Mouse (Mus musculus) spleen, adult 2 months (tissue): ENCODE measurements around the gene Ndc1. TPM values are rescaled to one million over a fixed set of nuclear protein-coding genes. Genes with fewer than 3 reads are reported as not detected.

Source experiments
- DNase-seq, 2 experiments: peaks; one replicate each; pipeline versions ENCODE4 v3.0.0 to v3.0.0-alpha.2; 2012 to 2021; ENCODE audit warnings: low spot score in 2 of 2, low read depth in 1 of 2
- H3K27ac ChIP-seq: fragments of 200-500 bp; 2 replicates; pipeline ENCODE4 v1.5.1; 2012; ENCODE audit warnings: low read length, inconsistent platforms; ENCODE audit not compliant: insufficient read depth
- H3K27me3 ChIP-seq: fragments of 200-500 bp; 2 replicates; pipeline ENCODE4 v1.6.1; 2012; ENCODE audit warnings: mild to moderate bottlenecking, moderate library complexity, low read length, inconsistent platforms; ENCODE audit not compliant: control insufficient read depth, insufficient read depth
- H3K36me3 ChIP-seq: fragments of 200-500 bp; 2 replicates; pipeline ENCODE4 v1.6.1; 2012; ENCODE audit warnings: mild to moderate bottlenecking, low read length, inconsistent platforms; ENCODE audit not compliant: control insufficient read depth, insufficient read depth
- H3K4me1 ChIP-seq: fragments of 200-500 bp; 2 replicates; pipeline ENCODE4 v1.6.1; 2011; ENCODE audit warnings: inconsistent platforms; ENCODE audit not compliant: control insufficient read depth, insufficient read depth, insufficient read length
- H3K4me3 ChIP-seq: fragments of 200-500 bp; 2 replicates; pipeline ENCODE4 v1.5.1; 2011; ENCODE audit warnings: mild to moderate bottlenecking, inconsistent platforms; ENCODE audit not compliant: insufficient read depth, insufficient read length; ENCODE audit errors: extremely low read depth
- CTCF ChIP-seq: fragments of 200-500 bp; IDR thresholded peaks from 2 replicates; pipeline ENCODE4 v1.5.1; 2011; ENCODE audit warnings: mild to moderate bottlenecking, inconsistent platforms; ENCODE audit not compliant: insufficient read depth, insufficient read length, insufficient replicate concordance; ENCODE audit errors: extremely low read depth
- POLR2A ChIP-seq: fragments of 200-500 bp; IDR thresholded peaks from 2 replicates; pipeline ENCODE4 v1.6.1; 2011; ENCODE audit warnings: low read depth, low read length, inconsistent platforms
- WGBS: fragments of 180-500 bp; shearing (Covaris S2); methylation state at CpG from one replicate; pipeline ENCODE4 v1.1.7; 2018; 5-methylcytosine and 5-hydroxymethylcytosine counted together
- polyA plus RNA-seq: library from polyadenylated mRNA; depleted of rRNA; stranded (reverse); fragments of >200 nt; gene quantifications from 2 replicates; pipeline ENCODE4 v1.2.3, GENCODE M21; 2012

The Ndc1 gene
- polyA plus RNA-seq, 1 experiment = 10.6 TPM

DNA sequence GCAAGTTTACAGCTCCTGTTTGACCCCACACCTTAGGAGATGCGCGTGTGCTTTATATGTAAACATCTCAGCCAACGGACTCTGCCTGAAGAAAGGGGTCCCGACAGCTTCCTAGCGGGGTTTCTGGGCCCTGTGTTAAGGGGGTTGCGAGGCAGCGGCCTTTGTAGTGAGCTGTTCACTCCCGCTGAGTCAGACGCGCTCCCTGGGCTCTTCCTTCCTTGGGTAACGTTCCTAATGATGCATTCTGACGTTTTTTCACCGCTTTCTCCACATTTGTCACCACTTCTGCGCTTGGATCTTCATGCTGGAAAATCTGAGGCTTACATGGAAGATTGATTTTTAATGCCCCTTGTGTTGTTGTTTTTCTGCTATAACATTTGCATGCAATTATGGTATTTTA is 54.1 kb downstream of the Ndc1 start:
- H3K27me3 ChIP-seq = no peaks in the 10 kb centered on the region
- H3K4me3 ChIP-seq = no peak overlapping the region
- H3K36me3 ChIP-seq = no peaks in the 10 kb centered on the region; the same call in 1 of the 2 replicates
- DNase-seq = no peak
- 12% methylated on average over 14 of the region's 14 CpGs for WGBS
- no peak for TF ChIP-seq CTCF
- no peak for TF ChIP-seq POLR2A
- no peak overlapping the region for H3K27ac ChIP-seq
- H3K4me1 ChIP-seq = no peaks in the 10 kb centered on the region

DNA sequence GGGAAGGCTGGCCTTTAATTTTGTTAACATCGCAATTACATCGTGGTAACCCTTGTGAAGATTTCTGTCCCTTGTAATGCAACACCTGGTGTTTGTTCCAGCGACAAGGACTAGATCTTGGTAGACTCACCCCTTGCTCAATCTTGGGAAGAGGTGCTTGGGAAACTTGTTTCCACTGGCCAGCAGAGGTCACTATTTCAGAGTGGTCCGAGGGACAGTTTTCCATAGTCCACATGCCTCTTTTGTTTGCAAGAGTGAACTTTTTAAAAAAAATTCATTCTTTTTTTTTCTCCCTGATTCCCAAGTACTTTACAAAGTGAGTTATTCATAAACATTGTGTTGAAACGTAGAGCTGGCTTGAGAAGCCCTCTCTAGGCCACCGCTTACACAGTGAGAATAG is 54.6 kb downstream of the Ndc1 start:
- TF ChIP-seq CTCF (no peak), POLR2A (no peak)
- Histone ChIP-seq H3K27me3 (no peaks in the 10 kb centered on the region), H3K4me3 (no peak overlapping the region), H3K4me1 (no peaks in the 10 kb centered on the region), H3K36me3 (no peaks in the 10 kb centered on the region; the same call in 1 of the 2 replicates), H3K27ac (no peak overlapping the region)
- DNase-seq = no peak
- WGBS = 30% methylated on average over 6 of the region's 6 CpGs

DNA sequence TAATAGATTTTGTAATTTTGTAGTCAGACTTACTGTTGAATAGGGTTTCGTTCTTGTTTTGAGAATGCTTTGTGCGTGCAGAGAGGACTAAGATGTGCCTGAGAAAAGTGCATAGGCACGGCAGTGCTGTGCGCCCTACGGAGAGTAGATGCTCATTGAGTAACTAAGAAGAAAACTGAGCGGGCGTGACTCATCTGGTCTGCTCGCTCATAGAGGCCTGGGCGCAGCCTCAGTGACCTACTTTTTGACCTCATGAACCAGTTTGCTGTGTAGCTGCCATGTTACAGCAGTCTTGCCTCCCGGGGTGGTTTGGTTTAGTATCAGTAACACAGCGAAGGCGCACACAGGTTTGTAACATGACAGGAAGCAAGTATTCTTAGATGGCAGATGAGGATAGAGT is 58.0 kb downstream of the Ndc1 start:
- 93% methylated on average over 12 of the region's 12 CpGs for WGBS
- Histone ChIP-seq H3K27me3 (no peaks in the 10 kb centered on the region), H3K4me1 (no peaks in the 10 kb centered on the region), H3K27ac (no peak overlapping the region), H3K4me3 (no peak overlapping the region), H3K36me3 (no peaks in the 10 kb centered on the region)
- TF ChIP-seq POLR2A (no peak), CTCF (no peak)
- DNase-seq = no peak

DNA sequence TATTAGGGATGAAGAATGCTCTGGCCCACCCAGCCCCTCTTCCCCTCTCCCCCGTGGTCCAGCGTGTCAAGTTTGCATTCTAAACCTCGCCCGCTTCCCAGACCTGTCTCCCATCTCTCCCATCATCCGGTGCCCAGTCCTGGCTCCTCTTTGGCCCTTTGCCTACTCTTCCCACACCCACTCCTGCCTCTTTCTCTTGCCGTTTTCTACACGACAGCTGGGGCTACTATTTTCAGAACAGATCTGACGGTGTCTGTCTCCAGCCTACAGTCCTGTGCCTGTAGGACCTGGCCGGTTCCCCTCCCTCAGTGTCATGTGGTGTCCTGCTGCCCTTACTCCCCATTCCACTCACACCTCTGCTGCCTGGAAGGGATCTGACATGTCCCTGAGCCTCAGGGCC is 59.0 kb downstream of the Ndc1 start:
- no peak overlapping the region for H3K4me3 ChIP-seq
- H3K4me1 ChIP-seq = no peaks in the 10 kb centered on the region
- no peak overlapping the region for H3K27ac ChIP-seq
- whole genome bisulfite sequencing = 85% methylated on average over 9 of the region's 9 CpGs
- H3K27me3 ChIP-seq = no peaks in the 10 kb centered on the region
- no peak for TF ChIP-seq POLR2A
- no peak for TF ChIP-seq CTCF
- H3K36me3 ChIP-seq = no peaks in the 10 kb centered on the region
- no peak for DNase-seq

DNA sequence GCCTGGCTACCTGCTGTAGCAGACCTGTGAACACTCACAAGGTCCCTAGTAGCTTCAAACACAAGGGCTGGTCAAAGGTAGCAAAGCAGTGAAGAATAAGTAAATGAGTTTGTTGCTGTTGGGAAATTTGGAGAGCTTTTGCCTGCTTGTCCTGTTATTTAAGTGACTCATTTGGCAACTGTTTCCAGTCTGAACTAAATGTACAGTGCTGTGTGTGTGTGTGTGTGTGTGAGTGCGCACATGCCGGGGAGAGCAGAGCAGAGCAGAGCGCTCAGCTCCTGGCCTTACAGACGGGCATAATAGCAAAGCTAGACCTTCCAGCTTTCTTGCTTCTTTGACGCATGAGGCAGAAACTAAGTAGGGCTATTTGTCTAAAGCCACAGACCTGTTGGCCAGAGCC is 65.1 kb downstream of the Ndc1 start:
- 79% methylated on average over 5 of the region's 5 CpGs for WGBS
- peaks cover 11% of the 10 kb centered on the region for H3K4me1 ChIP-seq
- H3K4me3 ChIP-seq = no peak overlapping the region
- peaks cover 19% of the 10 kb centered on the region for H3K27me3 ChIP-seq
- TF ChIP-seq POLR2A (no peak), CTCF (no peak)
- no peak for DNase-seq
- H3K27ac ChIP-seq = no peak overlapping the region
- H3K36me3 ChIP-seq = no peaks in the 10 kb centered on the region

DNA sequence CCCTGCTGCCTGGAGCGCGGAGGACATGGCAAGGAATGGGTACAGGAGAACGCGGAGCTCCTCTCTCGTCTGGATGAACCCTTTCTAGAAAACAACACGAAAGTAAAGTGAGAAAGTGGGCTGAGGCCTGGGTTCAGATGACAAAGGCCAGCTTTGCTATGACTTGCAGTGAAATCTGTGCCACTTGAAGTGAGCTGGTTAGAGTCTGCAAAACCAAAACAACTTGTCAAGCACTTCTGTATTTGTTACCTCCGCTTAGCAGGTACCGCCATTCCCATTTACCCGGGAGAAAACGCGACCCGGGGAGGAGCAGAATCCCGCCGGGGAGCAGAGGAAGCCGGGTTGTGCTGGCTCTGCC is 66.4 kb downstream of the Ndc1 start:
- no peak for TF ChIP-seq POLR2A
- no peak for TF ChIP-seq CTCF
- Histone ChIP-seq H3K4me1 (peaks cover 11% of the 10 kb centered on the region), H3K27me3 (peaks cover 19% of the 10 kb centered on the region), H3K27ac (no peak overlapping the region), H3K36me3 (no peaks in the 10 kb centered on the region), H3K4me3 (peak overlapping the region; percentile 21; the same call in 1 of the 2 replicates)
- DNase-seq = no peak
- WGBS = 14% methylated on average over 15 of the region's 15 CpGs

DNA sequence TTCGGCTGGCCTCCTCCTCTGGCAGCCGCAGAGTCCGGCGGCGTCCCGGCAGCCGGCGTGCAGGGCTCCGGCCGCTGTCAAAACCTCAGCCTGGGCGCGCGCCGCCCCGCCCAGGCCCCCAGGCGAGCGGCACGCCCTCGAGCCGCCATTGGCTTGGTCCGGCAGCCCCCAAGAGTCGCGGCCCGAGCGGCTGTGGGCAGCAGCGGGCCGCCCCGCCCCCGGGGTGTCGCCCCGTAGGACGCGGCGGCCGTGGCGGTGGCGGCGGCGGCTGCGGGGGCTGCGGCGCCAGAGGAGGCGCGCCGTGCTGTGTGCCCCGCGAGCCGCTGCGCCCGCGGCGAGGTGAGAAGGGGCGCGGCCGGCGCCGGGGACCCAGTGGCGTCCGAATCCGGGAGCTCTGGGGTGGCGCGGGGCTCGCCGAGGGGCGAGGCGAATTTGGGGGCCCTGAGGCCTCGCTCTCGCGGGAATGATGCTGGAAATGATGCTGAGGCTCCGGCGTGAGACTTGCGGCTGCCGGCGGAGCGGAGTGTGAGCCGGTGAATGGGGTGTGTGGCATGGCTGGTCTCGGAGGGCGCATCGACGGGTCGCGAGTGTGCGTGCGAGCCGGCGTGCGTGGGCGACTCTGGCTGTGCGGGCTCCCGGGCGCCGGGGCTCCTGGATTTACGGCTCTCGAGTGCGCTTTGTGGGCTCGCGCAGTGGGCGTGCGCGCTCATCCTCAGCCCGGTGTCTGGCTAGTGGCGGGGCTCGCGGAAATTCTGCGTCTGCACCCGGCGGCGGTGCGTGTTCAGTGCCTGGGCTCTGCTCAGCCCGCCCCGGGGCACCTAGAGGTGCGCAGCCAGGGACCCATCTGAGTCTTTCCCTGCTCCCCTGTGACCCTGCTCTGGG is 67.0 kb downstream of the Ndc1 start, which contains the start of gene Glis1:
Glis1 (plus strand) TSS at position 236 of the 882 bp plus-strand sequence.
- Histone ChIP-seq H3K4me1 (peaks cover 11% of the 10 kb centered on the region), H3K36me3 (no peaks in the 10 kb centered on the region), H3K27me3 (peaks cover 19% of the 10 kb centered on the region), H3K4me3 (peak within 1 kb of the TSS; percentile 33; the same call in 1 of the 2 replicates), H3K27ac (no peak within 1 kb of the TSS)
- 2% methylated on average over 106 of the region's 112 CpGs for WGBS
- no peak for DNase-seq
- TF ChIP-seq CTCF (no peak), POLR2A (no peak)
